Mouse (Mus musculus) midbrain, embryonic 14.5 days (tissue): Measurements from ENCODE around the gene Thada. TPM values are rescaled to one million over a fixed set of nuclear protein-coding genes. Genes with fewer than 3 reads are reported as not detected.

Experiments
- ATAC-seq: fragments of 200-750 bp; cut with Nextera tagmentation; 2 replicates; pipeline ENCODE4 v1.8.0; 2017; ENCODE audit warnings: moderate number of reproducible peaks, moderate library complexity; ENCODE audit not compliant: low FRiP score, low TSS enrichment
- DNase-seq: peaks from one replicate; pipeline ENCODE4 v3.0.0-alpha.2; 2015
- H3K27ac ChIP-seq: fragments of 300-500 bp; sonication (generic); replicated peaks from 2 replicates; pipeline ENCODE4 v1.5.1; 2014; ENCODE audit warnings: mild to moderate bottlenecking, low read depth, low read length, moderate library complexity
- H3K27me3 ChIP-seq: fragments of 300-500 bp; sonication (generic); 2 replicates; pipeline ENCODE4 v1.6.1; 2014; ENCODE audit warnings: low read length, control low read depth, mixed read lengths; ENCODE audit not compliant: control insufficient read depth, insufficient read depth
- H3K36me3 ChIP-seq: fragments of 300-500 bp; sonication (generic); 2 replicates; pipeline ENCODE4 v1.6.1; 2014; ENCODE audit warnings: low read length, control low read depth; ENCODE audit not compliant: control insufficient read depth, insufficient read depth
- H3K4me1 ChIP-seq: fragments of 300-500 bp; sonication (generic); 2 replicates; pipeline ENCODE4 v1.6.1; 2014; ENCODE audit warnings: mild to moderate bottlenecking, antibody characterized with exemption, low read length, control low read depth; ENCODE audit not compliant: control insufficient read depth, insufficient read depth
- H3K4me2 ChIP-seq: fragments of 300-500 bp; sonication (generic); 2 replicates; pipeline ENCODE4 v1.6.1; 2014; ENCODE audit warnings: mild to moderate bottlenecking, low read length, moderate library complexity
- H3K4me3 ChIP-seq: fragments of 300-500 bp; sonication (generic); replicated peaks from 2 replicates; pipeline ENCODE4 v1.5.1; 2014; ENCODE audit warnings: low read depth, low read length
- H3K9ac ChIP-seq: fragments of 300-500 bp; sonication (generic); replicated peaks from 2 replicates; pipeline ENCODE4 v1.6.1; 2014; ENCODE audit warnings: mild to moderate bottlenecking, low read length, moderate library complexity
- H3K9me3 ChIP-seq: fragments of 300-500 bp; sonication (generic); 2 replicates; pipeline ENCODE4 v1.6.1; 2016; ENCODE audit warnings: low read length, control low read depth, mixed read lengths; ENCODE audit not compliant: control insufficient read depth
- WGBS: fragments of 180-500 bp; shearing (Covaris S2); extraction: QIAGEN DNeasy Blood & Tissue Kit; methylation state at CpG from one replicate; pipeline ENCODE4 v1.1.7; 2014; 5-methylcytosine and 5-hydroxymethylcytosine counted together
- polyA plus RNA-seq: library from polyadenylated mRNA; unstranded; fragments of >200 nt; fragmentation: Nextera tagmentation; extraction: Ambion mirVana; gene quantifications from 2 replicates; pipeline ENCODE4 v1.2.1, GENCODE M21; 2014

Gene Thada
- polyA plus RNA-seq, 1 experiment from 2014 or later: 9.5 TPM

- WGBS: 84% methylated on average over 7 of the region's 7 CpGs
- Histone ChIP-seq H3K27ac (no peak overlapping the region), H3K27me3 (no peaks in the 10 kb centered on the region), H3K9me3 (no peaks in the 10 kb centered on the region), H3K36me3 (0 out of 2 replicates have a peak, but pooled peaks cover 3% of the 10 kb centered on the region), H3K4me2 (no peak overlapping the region), H3K4me3 (no peak overlapping the region), H3K9ac (no peak overlapping the region), H3K4me1 (no peaks in the 10 kb centered on the region)
- ATAC-seq (no peak), DNase-seq (no peak)
Observed at GRCm38 (mm10) chr17:84359810-84360209, 106.2 kb downstream of the Thada start.

GRCm38 (mm10) chr17:84358951-84359644 is 106.9 kb downstream of the Thada start:
- DNase-seq (no peak), ATAC-seq (no peak)
- Histone ChIP-seq H3K9me3 (no peaks in the 10 kb centered on the region), H3K4me1 (no peaks in the 10 kb centered on the region), H3K4me2 (no peak overlapping the region), H3K36me3 (0 out of 2 replicates have a peak, but pooled peaks cover 3% of the 10 kb centered on the region), H3K27me3 (no peaks in the 10 kb centered on the region), H3K27ac (no peak overlapping the region), H3K4me3 (no peak overlapping the region), H3K9ac (no peak overlapping the region)
- WGBS: 94% methylated on average over 10 of the region's 10 CpGs

- Histone ChIP-seq H3K9ac (no peak overlapping the region), H3K36me3 (0 out of 2 replicates have a peak, but pooled peaks cover 3% of the 10 kb centered on the region), H3K9me3 (no peaks in the 10 kb centered on the region), H3K4me3 (no peak overlapping the region), H3K4me1 (no peaks in the 10 kb centered on the region), H3K27ac (no peak overlapping the region), H3K27me3 (no peaks in the 10 kb centered on the region), H3K4me2 (no peak overlapping the region)
- no peak for DNase-seq
- 96% methylated on average over 8 of the region's 8 CpGs for WGBS
- ATAC-seq: no peak
Observed at GRCm38 (mm10) chr17:84357776-84358175, 108.2 kb downstream of the Thada start.

- ATAC-seq: no peak
- WGBS: 88% methylated on average over 8 of the region's 8 CpGs
Observed at GRCm38 (mm10) chr17:84356056-84356887, 109.7 kb downstream of the Thada start.

GRCm38 (mm10) chr17:84355006-84355405 is 111.0 kb downstream of the Thada start:
- no peak for DNase-seq
- H3K4me1 ChIP-seq: peaks cover 8% of the 10 kb centered on the region; the same call in 1 of the 2 replicates
- 0 out of 2 replicates have a peak, but pooled peaks cover 3% of the 10 kb centered on the region for H3K36me3 ChIP-seq
- no peak for ATAC-seq
- no peaks in the 10 kb centered on the region for H3K9me3 ChIP-seq
- H3K4me2 ChIP-seq: no peak overlapping the region
- H3K4me3 ChIP-seq: no peak overlapping the region
- no peaks in the 10 kb centered on the region for H3K27me3 ChIP-seq
- WGBS: 89% methylated on average over 3 of the region's 3 CpGs
- no peak overlapping the region for H3K9ac ChIP-seq
- no peak overlapping the region for H3K27ac ChIP-seq

More at GRCm38 (mm10) chr17:84356056-84356887, 109.7 kb downstream of the Thada start:
- Histone ChIP-seq H3K4me3 (no peak overlapping the region), H3K9me3 (no peaks in the 10 kb centered on the region), H3K4me1 (peaks cover 6% of the 10 kb centered on the region; the same call in 1 of the 2 replicates), H3K36me3 (0 out of 2 replicates have a peak, but pooled peaks cover 3% of the 10 kb centered on the region), H3K9ac (no peak overlapping the region), H3K27ac (no peak overlapping the region), H3K4me2 (no peak overlapping the region), H3K27me3 (no peaks in the 10 kb centered on the region)
- no peak for DNase-seq

- DNase-seq (no peak), ATAC-seq (no peak)
- peaks cover 8% of the 10 kb centered on the region; the same call in 1 of the 2 replicates for H3K4me1 ChIP-seq
- H3K36me3 ChIP-seq: no peaks in the 10 kb centered on the region
- H3K27me3 ChIP-seq: no peaks in the 10 kb centered on the region
- H3K27ac ChIP-seq: no peak overlapping the region
- no peaks in the 10 kb centered on the region for H3K9me3 ChIP-seq
- 78% methylated on average over 5 of the region's 5 CpGs for WGBS
- H3K4me2 ChIP-seq: no peak overlapping the region
- no peak overlapping the region for H3K4me3 ChIP-seq
- no peak overlapping the region for H3K9ac ChIP-seq
Observed at GRCm38 (mm10) chr17:84353902-84354311, 112.1 kb downstream of the Thada start.

- WGBS: 91% methylated on average over 3 of the region's 3 CpGs
- H3K27me3 ChIP-seq: no peaks in the 10 kb centered on the region
- no peak overlapping the region for H3K4me3 ChIP-seq
- DNase-seq (no peak), ATAC-seq (no peak)
- no peak overlapping the region for H3K4me2 ChIP-seq
- no peaks in the 10 kb centered on the region for H3K36me3 ChIP-seq
- no peak overlapping the region for H3K27ac ChIP-seq
- no peak overlapping the region for H3K9ac ChIP-seq
- peaks cover 8% of the 10 kb centered on the region; the same call in 1 of the 2 replicates for H3K4me1 ChIP-seq
- H3K9me3 ChIP-seq: no peaks in the 10 kb centered on the region
Observed at GRCm38 (mm10) chr17:84353224-84353901, 112.6 kb downstream of the Thada start.

- no peaks in the 10 kb centered on the region for H3K36me3 ChIP-seq
- H3K27ac ChIP-seq: no peak overlapping the region
- DNase-seq (no peak), ATAC-seq (no peak)
- H3K4me3 ChIP-seq: no peak overlapping the region
- H3K9me3 ChIP-seq: no peaks in the 10 kb centered on the region
- H3K27me3 ChIP-seq: no peaks in the 10 kb centered on the region
- H3K4me2 ChIP-seq: no peak overlapping the region
- peaks cover 8% of the 10 kb centered on the region; the same call in 1 of the 2 replicates for H3K4me1 ChIP-seq
- WGBS: 92% methylated on average over 3 of the region's 3 CpGs
- H3K9ac ChIP-seq: no peak overlapping the region
Observed at GRCm38 (mm10) chr17:84352790-84353154, 113.2 kb downstream of the Thada start.
